Mouse (Mus musculus): Measurements from ENCODE around the gene Rps6kl1. TPM values are rescaled to one million over a fixed set of nuclear protein-coding genes. Genes with fewer than 3 reads are reported as not detected.
A peak's percentile ranks its signal among the peaks of the same experiment; 100 is the strongest.

Rps6kl1 gene
- polyA plus RNA-seq, 1 experiment from 2014 or later, result 1.5 TPM

DNA sequence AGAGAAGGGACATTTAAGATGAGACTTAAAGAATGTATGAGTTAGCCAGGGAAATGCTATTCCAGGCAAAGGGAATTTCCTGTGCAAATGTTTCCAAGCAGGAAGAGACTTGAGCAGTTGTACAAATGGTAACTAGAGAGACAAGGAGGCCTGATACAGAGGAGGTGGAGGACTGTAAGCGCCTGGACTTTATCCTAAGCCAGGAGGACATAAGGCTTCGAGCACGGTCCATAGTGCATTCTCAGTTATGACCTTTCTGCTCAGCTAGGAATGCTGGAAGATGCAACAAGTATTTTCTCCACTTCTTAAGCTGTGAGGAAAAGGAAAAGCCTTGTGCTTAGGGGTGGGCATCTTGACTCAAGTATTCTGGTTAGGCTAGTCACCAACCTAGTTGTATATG is 37.7 kb downstream of the Rps6kl1 start:
- WGBS, result 96% methylated on average over 3 of the region's 3 CpGs
- no peak for ATAC-seq (ENCODE audit: low read depth)
- Histone ChIP-seq H3K27me3 (replicated peaks; ENCODE audit: control insufficient read depth, insufficient read depth, low read length) (no peaks in the 10 kb centered on the region), H3K4me3 (ENCODE audit: low read depth, low read length) (no peak overlapping the region), H3K4me2 (ENCODE audit: low read depth, low read length) (no peak overlapping the region), H3K27ac (replicated peaks; ENCODE audit: low read depth, low read length) (no peak overlapping the region), H3K36me3 (ENCODE audit: control insufficient read depth, insufficient read depth, low read length) (peaks cover 3% of the 10 kb centered on the region), H3K9me3 (ENCODE audit: control insufficient read depth, low read length) (no peaks in the 10 kb centered on the region), H3K9ac (ENCODE audit: low read depth, low read length) (no peak overlapping the region), H3K4me1 (ENCODE audit: control insufficient read depth, insufficient read depth, low read length) (peaks cover 24% of the 10 kb centered on the region)
- DNase-seq (ENCODE audit: low spot score), result no peak

DNA sequence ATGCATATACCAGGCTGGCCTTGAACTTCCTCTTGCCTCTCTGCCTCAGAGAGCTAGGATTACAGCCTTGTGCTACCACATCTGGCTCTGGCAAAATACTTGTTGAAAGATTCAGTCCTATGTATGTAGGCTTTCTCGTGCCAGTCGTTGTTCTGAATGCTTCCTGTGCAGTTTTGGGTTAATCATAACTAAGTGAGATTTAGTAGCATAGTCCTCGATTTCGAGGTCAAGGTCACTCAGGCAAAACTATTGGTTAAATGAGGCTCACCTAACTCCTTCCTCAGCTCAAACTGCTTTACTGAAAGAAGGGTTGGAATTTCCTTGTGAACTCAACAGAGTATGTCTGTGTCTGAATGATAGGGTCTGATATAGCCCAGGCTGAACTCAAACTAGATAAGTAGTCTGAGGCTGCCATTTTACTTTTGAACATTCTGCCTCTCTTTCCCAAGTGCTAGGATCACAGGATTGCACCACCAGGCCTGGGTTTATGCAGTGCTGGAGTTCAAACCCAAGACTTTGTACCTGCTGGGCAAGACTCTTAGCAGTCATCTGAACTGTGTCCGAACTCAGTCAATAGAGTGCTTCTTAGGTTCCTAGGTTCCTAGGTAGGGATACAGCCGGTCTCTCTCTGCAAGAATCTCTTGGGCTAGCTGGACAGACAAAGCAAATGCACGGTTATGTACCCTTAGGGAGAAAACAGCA is 38.4 kb downstream of the Rps6kl1 start:
- Histone ChIP-seq H3K27me3 (replicated peaks; ENCODE audit: control insufficient read depth, insufficient read depth, low read length) (no peaks in the 10 kb centered on the region), H3K36me3 (ENCODE audit: control insufficient read depth, insufficient read depth, low read length) (no peaks in the 10 kb centered on the region), H3K27ac (replicated peaks; ENCODE audit: low read depth, low read length) (no peak overlapping the region), H3K4me1 (ENCODE audit: control insufficient read depth, insufficient read depth, low read length) (peaks cover 24% of the 10 kb centered on the region), H3K9me3 (ENCODE audit: control insufficient read depth, low read length) (no peaks in the 10 kb centered on the region), H3K4me3 (ENCODE audit: low read depth, low read length) (0 out of 2 replicates have a peak overlapping the region, but pooled peaks have one; percentile 96), H3K9ac (ENCODE audit: low read depth, low read length) (no peak overlapping the region), H3K4me2 (ENCODE audit: low read depth, low read length) (peak overlapping the region; percentile 71)
- WGBS, result 78% methylated on average over 7 of the region's 7 CpGs
- DNase-seq (ENCODE audit: low spot score) (no peak), ATAC-seq (ENCODE audit: low read depth) (no peak)

DNA sequence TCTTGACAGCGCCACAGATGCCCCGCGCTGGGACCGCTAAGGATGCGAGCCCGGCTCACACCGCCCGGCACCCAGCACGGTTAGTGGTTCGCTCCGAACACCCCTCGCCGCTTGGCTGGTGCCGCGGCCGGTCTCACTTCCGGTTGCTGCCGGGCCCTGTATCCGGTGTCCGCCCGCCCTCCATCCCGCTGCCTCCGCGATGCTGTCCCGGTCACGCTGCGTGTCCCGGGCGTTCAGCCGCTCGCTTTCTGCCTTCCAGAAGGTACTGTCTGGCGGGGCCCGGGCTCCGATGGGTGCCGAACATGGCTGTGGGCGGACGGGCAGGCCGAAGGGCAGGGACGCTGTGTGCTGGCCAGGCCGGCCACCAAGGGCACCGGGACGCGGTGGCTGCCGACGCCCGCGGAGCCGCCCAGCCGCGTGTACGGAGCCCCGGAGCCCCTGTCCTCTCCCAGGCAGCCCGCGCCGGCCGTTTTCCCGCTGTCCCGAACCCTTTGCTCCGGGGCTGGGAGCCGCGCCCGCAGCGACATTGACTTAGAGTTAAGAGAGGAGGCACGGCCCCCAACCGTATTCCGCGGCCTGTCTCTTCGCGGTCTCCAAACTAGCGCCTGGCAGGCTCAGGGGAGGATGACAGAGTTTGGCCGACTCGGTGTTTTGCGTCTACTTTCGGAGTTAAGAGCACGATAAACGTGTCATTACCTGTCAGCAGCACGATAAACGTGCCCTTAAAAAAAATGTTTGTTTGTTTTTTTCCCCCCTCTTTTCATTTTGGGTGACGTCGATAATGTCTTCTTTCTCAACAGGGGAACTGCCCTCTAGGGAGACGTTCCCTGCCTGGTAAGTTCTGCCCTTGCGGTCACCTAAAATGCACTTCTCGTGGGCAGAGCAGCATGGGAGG is 40.1 kb downstream of the Rps6kl1 start, which contains the start of the genes Prox2 and Dlst:
Gene Prox2, minus strand, starts transcription at position 62 of the 895 bp plus-strand sequence.
Gene Dlst, plus strand, starts transcription at position 136 of the 895 bp plus-strand sequence.
- DNase-seq (ENCODE audit: low spot score) (peak; percentile 91), ATAC-seq (ENCODE audit: low read depth) (peak; percentile 95)
- peak within 1 kb of the TSS; percentile 86 for H3K27ac ChIP-seq (replicated peaks; ENCODE audit: low read depth, low read length)
- WGBS, result under 1% methylated on average over 35 of the region's 83 CpGs
- no peaks in the 10 kb centered on the region for H3K27me3 ChIP-seq (replicated peaks; ENCODE audit: control insufficient read depth, insufficient read depth, low read length)
- peak within 1 kb of the TSS; percentile 96 for H3K9ac ChIP-seq (ENCODE audit: low read depth, low read length)
- H3K36me3 ChIP-seq (ENCODE audit: control insufficient read depth, insufficient read depth, low read length), result no peaks in the 10 kb centered on the region
- peak within 1 kb of the TSS; percentile 96 for H3K4me3 ChIP-seq (ENCODE audit: low read depth, low read length)
- H3K4me1 ChIP-seq (ENCODE audit: control insufficient read depth, insufficient read depth, low read length), result peaks cover 27% of the 10 kb centered on the region
- no peaks in the 10 kb centered on the region for H3K9me3 ChIP-seq (ENCODE audit: control insufficient read depth, low read length)
- peak within 1 kb of the TSS; percentile 71 for H3K4me2 ChIP-seq (ENCODE audit: low read depth, low read length)

DNA sequence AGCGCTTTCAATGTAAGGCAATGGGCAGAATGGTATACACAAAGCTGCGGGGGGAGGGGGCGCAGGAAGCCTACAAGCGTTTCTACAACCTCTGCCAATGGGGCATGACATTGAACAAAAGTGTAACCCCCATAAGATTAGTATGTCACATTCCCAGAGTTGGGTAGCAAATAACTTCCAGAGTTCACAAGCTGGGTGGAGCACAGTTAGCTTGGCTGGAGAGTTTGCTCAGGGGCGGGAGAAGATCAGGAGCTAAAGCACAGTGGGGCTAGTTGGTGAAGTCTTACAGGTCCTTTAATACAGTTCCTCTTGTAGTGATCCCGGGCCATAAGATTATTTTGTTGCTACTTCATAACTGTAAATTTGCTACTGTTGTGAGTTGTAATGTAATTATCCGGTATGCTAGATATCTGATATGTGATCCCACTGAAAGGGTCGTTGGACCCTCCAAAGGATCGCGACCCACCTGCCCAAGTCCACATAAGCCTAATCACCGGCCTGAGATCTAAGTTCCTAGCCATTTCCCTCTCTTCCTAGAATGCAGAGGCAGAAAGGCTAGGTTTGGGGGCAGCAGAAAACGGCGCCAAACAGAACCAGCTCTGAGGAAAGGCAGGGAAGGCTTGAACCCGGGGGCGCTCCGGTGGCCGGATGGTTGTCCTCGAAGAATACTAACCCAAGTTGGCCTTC is 40.9 kb downstream of the Rps6kl1 start:
- peak; percentile 54 for DNase-seq (ENCODE audit: low spot score)
- Histone ChIP-seq H3K4me2 (ENCODE audit: low read depth, low read length) (peak overlapping the region; percentile 71), H3K9me3 (ENCODE audit: control insufficient read depth, low read length) (no peaks in the 10 kb centered on the region), H3K36me3 (ENCODE audit: control insufficient read depth, insufficient read depth, low read length) (no peaks in the 10 kb centered on the region), H3K27me3 (replicated peaks; ENCODE audit: control insufficient read depth, insufficient read depth, low read length) (no peaks in the 10 kb centered on the region), H3K9ac (ENCODE audit: low read depth, low read length) (peak overlapping the region; percentile 96), H3K27ac (replicated peaks; ENCODE audit: low read depth, low read length) (peak overlapping the region; percentile 86), H3K4me1 (ENCODE audit: control insufficient read depth, insufficient read depth, low read length) (peaks cover 27% of the 10 kb centered on the region), H3K4me3 (ENCODE audit: low read depth, low read length) (peak overlapping the region; percentile 96)
- WGBS, result 16% methylated on average over 17 of the region's 18 CpGs
- ATAC-seq (ENCODE audit: low read depth), result peak; percentile 42; the same call in 1 of the 2 replicates

DNA sequence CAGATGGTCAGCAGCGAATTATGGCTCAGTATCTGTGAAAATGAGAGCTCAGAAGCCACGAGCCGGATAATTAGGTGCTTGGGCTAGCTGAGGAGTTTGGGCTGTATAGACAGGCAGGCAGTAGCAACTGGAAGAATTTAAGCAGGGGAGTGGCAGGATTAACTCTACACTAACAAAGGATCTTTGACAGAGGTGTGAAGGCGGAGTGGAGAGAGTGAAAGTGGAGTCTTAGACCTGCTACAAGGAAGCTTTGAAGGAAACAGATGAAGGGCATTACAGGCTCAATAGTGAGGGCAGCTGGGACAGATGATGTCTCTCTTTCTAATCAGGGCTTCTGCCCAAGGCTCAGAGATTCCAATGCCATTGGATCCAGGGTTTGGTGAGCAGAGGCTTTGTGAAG is 41.6 kb downstream of the Rps6kl1 start:
- no peaks in the 10 kb centered on the region for H3K36me3 ChIP-seq (ENCODE audit: control insufficient read depth, insufficient read depth, low read length)
- no peak overlapping the region for H3K9ac ChIP-seq (ENCODE audit: low read depth, low read length)
- peak overlapping the region; percentile 71; the same call in 1 of the 2 replicates for H3K4me2 ChIP-seq (ENCODE audit: low read depth, low read length)
- peaks cover 27% of the 10 kb centered on the region for H3K4me1 ChIP-seq (ENCODE audit: control insufficient read depth, insufficient read depth, low read length)
- 0 out of 2 replicates have a peak overlapping the region, but pooled peaks have one; percentile 86 for H3K27ac ChIP-seq (replicated peaks; ENCODE audit: low read depth, low read length)
- H3K4me3 ChIP-seq (ENCODE audit: low read depth, low read length), result peak overlapping the region; percentile 96; the same call in 1 of the 2 replicates
- peak; percentile 13; the same call in 1 of the 2 replicates for ATAC-seq (ENCODE audit: low read depth)
- DNase-seq (ENCODE audit: low spot score), result peak; percentile 28
- WGBS, result 50% methylated on average over 4 of the region's 4 CpGs
- H3K9me3 ChIP-seq (ENCODE audit: control insufficient read depth, low read length), result no peaks in the 10 kb centered on the region
- H3K27me3 ChIP-seq (replicated peaks; ENCODE audit: control insufficient read depth, insufficient read depth, low read length), result no peaks in the 10 kb centered on the region

DNA sequence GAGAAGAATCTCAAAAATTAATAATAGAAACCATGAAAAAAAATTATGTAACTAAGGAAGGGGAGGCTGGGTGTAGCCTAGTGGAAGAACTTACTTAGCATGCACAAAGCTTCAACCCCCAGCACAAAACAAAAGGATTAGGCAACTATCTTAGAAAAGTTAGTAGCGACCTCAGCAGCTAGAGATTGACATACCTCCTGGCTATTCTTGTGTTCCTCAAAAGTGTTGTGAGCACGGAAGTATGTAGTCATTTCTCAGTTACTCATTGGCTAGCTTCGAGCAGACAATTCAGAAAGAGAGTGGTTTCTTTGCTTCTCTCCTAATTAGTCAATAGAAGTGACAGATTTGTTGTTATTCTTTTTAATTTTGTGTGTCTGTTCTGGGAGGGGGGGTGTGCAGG is 42.4 kb downstream of the Rps6kl1 start:
- H3K27me3 ChIP-seq (replicated peaks; ENCODE audit: control insufficient read depth, insufficient read depth, low read length), result no peaks in the 10 kb centered on the region
- no peaks in the 10 kb centered on the region for H3K9me3 ChIP-seq (ENCODE audit: control insufficient read depth, low read length)
- H3K4me3 ChIP-seq (ENCODE audit: low read depth, low read length), result no peak overlapping the region
- no peaks in the 10 kb centered on the region for H3K36me3 ChIP-seq (ENCODE audit: control insufficient read depth, insufficient read depth, low read length)
- no peak overlapping the region for H3K27ac ChIP-seq (replicated peaks; ENCODE audit: low read depth, low read length)
- H3K9ac ChIP-seq (ENCODE audit: low read depth, low read length), result no peak overlapping the region
- no peak overlapping the region for H3K4me2 ChIP-seq (ENCODE audit: low read depth, low read length)
- DNase-seq (ENCODE audit: low spot score), result no peak
- ATAC-seq (ENCODE audit: low read depth), result no peak
- peaks cover 27% of the 10 kb centered on the region for H3K4me1 ChIP-seq (ENCODE audit: control insufficient read depth, insufficient read depth, low read length)
- 63% methylated on average over 3 of the region's 3 CpGs for WGBS

DNA sequence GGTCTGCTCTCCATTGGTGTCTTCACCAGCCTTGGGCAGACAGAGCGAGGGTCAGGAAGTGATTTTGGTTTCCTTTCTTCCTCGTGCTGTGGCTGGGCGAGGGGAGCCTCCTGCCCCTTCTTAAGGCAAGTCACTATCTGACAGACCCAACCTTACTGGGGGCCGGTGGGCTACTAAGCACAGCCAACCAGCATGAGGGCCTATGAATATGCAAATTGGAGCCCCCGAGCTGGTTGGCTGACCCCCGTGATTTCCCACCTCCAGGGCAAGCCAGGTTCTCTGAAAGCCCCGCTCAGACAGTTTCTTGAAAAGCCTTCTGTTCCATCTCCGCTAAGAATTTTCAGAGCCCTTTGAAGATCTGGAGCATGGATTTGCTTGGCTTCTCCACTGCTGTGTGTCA is 44.8 kb downstream of the Rps6kl1 start:
- Histone ChIP-seq H3K36me3 (ENCODE audit: control insufficient read depth, insufficient read depth, low read length) (no peaks in the 10 kb centered on the region), H3K9me3 (ENCODE audit: control insufficient read depth, low read length) (no peaks in the 10 kb centered on the region), H3K27ac (replicated peaks; ENCODE audit: low read depth, low read length) (no peak overlapping the region), H3K4me3 (ENCODE audit: low read depth, low read length) (no peak overlapping the region), H3K9ac (ENCODE audit: low read depth, low read length) (0 out of 2 replicates have a peak overlapping the region, but pooled peaks have one; percentile 3), H3K4me1 (ENCODE audit: control insufficient read depth, insufficient read depth, low read length) (peaks cover 12% of the 10 kb centered on the region), H3K4me2 (ENCODE audit: low read depth, low read length) (peak overlapping the region; percentile 40), H3K27me3 (replicated peaks; ENCODE audit: control insufficient read depth, insufficient read depth, low read length) (no peaks in the 10 kb centered on the region)
- 5% methylated on average over 8 of the region's 8 CpGs for WGBS
- peak; percentile 17 for DNase-seq (ENCODE audit: low spot score)
- ATAC-seq (ENCODE audit: low read depth), result no peak

DNA sequence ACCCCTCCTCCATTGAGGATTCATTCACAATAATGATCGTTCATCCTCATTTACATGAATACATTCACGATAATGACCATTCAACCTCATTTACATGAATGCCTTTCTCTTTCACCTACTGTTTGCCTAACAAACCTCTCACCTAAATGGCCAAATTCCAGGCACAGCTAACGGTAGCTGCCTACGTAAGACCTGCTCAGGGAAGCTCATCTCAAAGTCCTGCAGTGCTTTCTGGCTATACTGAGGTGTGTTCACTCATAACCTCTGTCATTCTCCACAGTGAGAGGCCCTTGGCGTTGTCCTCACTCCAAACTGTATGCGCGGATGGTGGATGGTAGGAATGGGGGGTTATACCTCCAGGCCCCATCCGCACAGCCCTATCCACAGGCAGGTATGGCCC is 46.3 kb downstream of the Rps6kl1 start:
- DNase-seq (ENCODE audit: low spot score) (no peak), ATAC-seq (ENCODE audit: low read depth) (no peak)
- H3K36me3 ChIP-seq (ENCODE audit: control insufficient read depth, insufficient read depth, low read length), result no peaks in the 10 kb centered on the region
- no peak overlapping the region for H3K27ac ChIP-seq (replicated peaks; ENCODE audit: low read depth, low read length)
- no peak overlapping the region for H3K4me3 ChIP-seq (ENCODE audit: low read depth, low read length)
- no peaks in the 10 kb centered on the region for H3K9me3 ChIP-seq (ENCODE audit: control insufficient read depth, low read length)
- no peak overlapping the region for H3K9ac ChIP-seq (ENCODE audit: low read depth, low read length)
- peaks cover 8% of the 10 kb centered on the region for H3K4me1 ChIP-seq (ENCODE audit: control insufficient read depth, insufficient read depth, low read length)
- H3K27me3 ChIP-seq (replicated peaks; ENCODE audit: control insufficient read depth, insufficient read depth, low read length), result no peaks in the 10 kb centered on the region
- H3K4me2 ChIP-seq (ENCODE audit: low read depth, low read length), result no peak overlapping the region
- 91% methylated on average over 8 of the region's 8 CpGs for WGBS

Data from embryonic facial prominence, embryonic 14.5 days (tissue).